Mouse (Mus musculus) hindbrain, embryonic 11.5 days (tissue): Measurements from ENCODE around the gene Mettl16. TPM values are rescaled to one million over a fixed set of nuclear protein-coding genes. Genes with fewer than 3 reads are reported as not detected.

Source experiments
- ATAC-seq: fragments of 200-750 bp; cut with Nextera tagmentation; 2 replicates; pipeline ENCODE4 v1.8.0; 2017; ENCODE audit warnings: mild to moderate bottlenecking, moderate TSS enrichment, moderate library complexity; ENCODE audit not compliant: low FRiP score
- DNase-seq: peaks from one replicate; pipeline ENCODE4 v3.0.0-alpha.2; 2015; ENCODE audit warnings: low spot score
- H3K27ac ChIP-seq: fragments of 300-500 bp; sonication (generic); 2 replicates; pipeline ENCODE4 v1.5.1; 2014; ENCODE audit warnings: mild to moderate bottlenecking, low read depth, low read length
- H3K27me3 ChIP-seq: fragments of 300-500 bp; sonication (generic); 2 replicates; pipeline ENCODE4 v1.6.1; 2014; ENCODE audit warnings: mild to moderate bottlenecking, low read length, moderate library complexity, mixed read lengths; ENCODE audit not compliant: control insufficient read depth, insufficient read depth
- H3K36me3 ChIP-seq: fragments of 300-500 bp; sonication (generic); 2 replicates; pipeline ENCODE4 v1.6.1; 2014; ENCODE audit warnings: mild to moderate bottlenecking, low read length, moderate library complexity, mixed read lengths; ENCODE audit not compliant: control insufficient read depth, insufficient read depth
- H3K4me1 ChIP-seq: fragments of 300-500 bp; sonication (generic); replicated peaks from 2 replicates; pipeline ENCODE4 v1.6.1; 2014; ENCODE audit warnings: low read length, mixed read lengths; ENCODE audit not compliant: control insufficient read depth, insufficient read depth
- H3K4me2 ChIP-seq: fragments of 300-500 bp; sonication (generic); replicated peaks from 2 replicates; pipeline ENCODE4 v1.6.1; 2014; ENCODE audit warnings: mild to moderate bottlenecking, low read depth, low read length
- H3K4me3 ChIP-seq: fragments of 300-500 bp; sonication (generic); 2 replicates; pipeline ENCODE4 v1.5.1; 2014; ENCODE audit warnings: low read depth, low read length
- H3K9ac ChIP-seq: fragments of 300-500 bp; sonication (generic); 2 replicates; pipeline ENCODE4 v1.6.1; 2014; ENCODE audit warnings: low read depth, low read length
- H3K9me3 ChIP-seq: fragments of 300-500 bp; sonication (generic); 2 replicates; pipeline ENCODE4 v1.6.1; 2016; ENCODE audit warnings: low read length; ENCODE audit not compliant: control insufficient read depth
- WGBS: fragments of 180-500 bp; shearing (Covaris S2); extraction: QIAGEN DNeasy Blood & Tissue Kit; methylation state at CpG from one replicate; pipeline ENCODE4 v1.1.7; 2014; 5-methylcytosine and 5-hydroxymethylcytosine counted together
- polyA plus RNA-seq: library from polyadenylated mRNA; unstranded; fragments of >200 nt; fragmentation: Nextera tagmentation; extraction: Ambion mirVana; gene quantifications from 2 replicates; pipeline ENCODE4 v1.2.1, GENCODE M21; 2014

The Mettl16 gene
- polyA plus RNA-seq, 1 experiment from 2014 or later = 45.0 TPM

DNA sequence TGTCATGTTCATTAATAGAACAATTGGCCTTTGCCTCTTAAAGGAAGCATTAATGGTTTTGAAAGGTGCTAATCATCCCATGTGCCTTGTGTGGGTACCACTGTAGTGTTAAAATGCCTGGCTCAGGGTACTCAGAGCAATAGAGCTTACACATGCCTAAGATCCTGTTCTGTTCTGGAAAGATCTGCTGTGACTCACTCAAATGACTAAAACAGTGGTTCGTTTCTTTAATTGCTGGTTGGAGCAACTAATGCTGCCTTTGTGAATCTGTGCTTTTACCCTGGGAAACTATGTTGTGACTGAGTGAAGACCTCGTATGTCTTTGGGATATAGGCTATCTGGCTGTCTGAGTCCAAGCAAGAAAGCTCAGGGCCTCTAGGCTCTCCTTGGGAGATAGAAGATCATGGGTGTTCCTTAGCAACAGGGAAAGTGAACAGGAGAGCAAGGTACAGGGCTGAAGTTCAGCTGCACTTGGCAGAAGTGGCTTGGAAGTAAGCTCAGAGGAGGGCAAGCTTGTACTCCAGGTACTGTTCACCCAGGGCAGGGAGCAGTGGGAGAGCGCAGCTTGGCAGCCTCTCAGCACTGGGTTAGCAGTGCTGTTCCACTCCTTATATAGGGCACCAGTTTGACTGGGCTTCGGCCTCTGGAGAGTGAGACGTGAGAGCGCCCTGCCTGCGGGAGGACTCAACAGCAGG lies 52.3 kb downstream of the Mettl16 start:
- H3K4me1 ChIP-seq = no peaks in the 10 kb centered on the region
- H3K4me3 ChIP-seq = no peak overlapping the region
- 82% methylated on average over 7 of the region's 7 CpGs for WGBS
- H3K9me3 ChIP-seq = no peaks in the 10 kb centered on the region
- H3K36me3 ChIP-seq = peaks cover 2% of the 10 kb centered on the region; the same call in 1 of the 2 replicates
- no peak overlapping the region for H3K27ac ChIP-seq
- no peak overlapping the region for H3K4me2 ChIP-seq
- ATAC-seq = no peak
- DNase-seq = no peak
- no peaks in the 10 kb centered on the region for H3K27me3 ChIP-seq
- no peak overlapping the region for H3K9ac ChIP-seq

DNA sequence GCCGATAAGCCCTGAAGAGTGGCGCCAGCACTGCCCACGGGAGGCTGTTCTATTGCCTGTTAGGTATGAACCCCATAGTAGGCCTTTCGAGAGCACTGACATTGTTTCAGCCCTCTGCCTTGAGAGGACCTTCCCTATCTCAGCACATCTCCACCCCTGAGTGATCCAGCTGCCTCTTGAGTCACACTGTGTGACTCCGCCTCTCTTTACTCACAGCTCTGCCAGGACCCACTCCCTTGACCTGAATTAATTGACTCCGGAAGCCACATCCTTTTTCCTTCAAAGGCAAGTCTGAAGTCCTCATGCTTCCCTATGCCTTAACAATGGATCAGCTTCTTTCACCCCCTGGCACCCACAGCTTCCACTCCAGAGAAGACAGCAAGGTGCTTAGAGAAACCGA lies 55.5 kb downstream of the Mettl16 start:
- H3K27ac ChIP-seq = no peak overlapping the region
- no peak overlapping the region for H3K4me2 ChIP-seq
- no peaks in the 10 kb centered on the region for H3K27me3 ChIP-seq
- H3K4me1 ChIP-seq = peaks cover 4% of the 10 kb centered on the region
- H3K36me3 ChIP-seq = no peaks in the 10 kb centered on the region
- no peak for DNase-seq
- no peaks in the 10 kb centered on the region for H3K9me3 ChIP-seq
- 79% methylated on average over 7 of the region's 7 CpGs for WGBS
- no peak for ATAC-seq
- H3K9ac ChIP-seq = no peak overlapping the region
- H3K4me3 ChIP-seq = no peak overlapping the region

DNA sequence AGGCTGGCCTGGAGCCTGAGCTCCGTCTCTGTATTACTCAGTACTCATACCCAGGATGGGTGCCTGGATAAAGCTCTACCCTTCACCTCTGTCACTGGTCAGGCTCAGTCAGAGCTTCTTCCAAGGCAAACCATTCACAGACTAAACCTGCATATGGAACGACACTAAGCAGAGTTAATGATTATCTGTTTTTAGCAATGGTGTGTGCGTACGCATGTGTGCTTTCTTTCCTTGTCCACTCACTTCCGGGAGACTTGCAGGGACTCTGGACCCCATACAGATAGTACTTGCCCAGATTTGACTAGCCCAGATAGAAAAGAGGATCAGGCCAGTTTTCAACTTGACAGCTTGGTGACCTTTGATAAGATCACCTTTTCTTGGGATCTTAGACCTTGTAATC lies 56.1 kb downstream of the Mettl16 start:
- Histone ChIP-seq H3K36me3 (no peaks in the 10 kb centered on the region), H3K9ac (no peak overlapping the region), H3K4me1 (peaks cover 4% of the 10 kb centered on the region), H3K4me3 (no peak overlapping the region), H3K9me3 (no peaks in the 10 kb centered on the region), H3K4me2 (no peak overlapping the region), H3K27ac (no peak overlapping the region), H3K27me3 (no peaks in the 10 kb centered on the region)
- WGBS = 87% methylated on average over 5 of the region's 5 CpGs
- DNase-seq = no peak
- ATAC-seq = no peak

DNA sequence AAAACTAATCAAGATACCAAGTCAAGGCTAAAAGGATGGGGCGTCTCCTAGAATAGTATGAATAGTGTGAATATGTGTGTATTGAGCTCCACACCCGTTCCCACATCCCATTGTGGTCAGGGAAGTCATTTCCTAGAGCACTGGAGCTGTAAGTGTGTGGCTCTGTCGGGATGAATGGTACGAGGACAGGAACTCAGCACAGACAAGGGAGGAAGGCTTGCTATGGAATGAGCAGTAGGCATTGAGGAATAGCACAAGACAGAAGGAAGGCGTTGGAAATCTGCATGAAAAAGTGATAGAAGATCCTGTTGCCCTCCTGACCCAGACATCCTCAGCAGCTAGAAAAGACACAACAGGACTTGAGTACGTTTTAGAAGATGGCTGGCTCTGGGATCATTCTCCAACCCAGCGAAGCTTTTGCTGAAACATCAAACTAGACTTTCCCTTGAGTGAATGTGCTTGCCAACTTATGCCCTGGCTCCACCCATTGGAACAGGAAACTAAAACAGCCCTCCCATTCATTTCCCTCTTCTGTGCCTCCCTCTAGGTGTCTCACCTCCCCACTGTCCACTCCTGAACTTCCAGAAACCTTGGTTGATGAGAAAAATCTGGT lies 57.3 kb downstream of the Mettl16 start:
- Histone ChIP-seq H3K4me2 (no peak overlapping the region), H3K4me1 (peaks cover 4% of the 10 kb centered on the region), H3K9ac (no peak overlapping the region), H3K4me3 (no peak overlapping the region), H3K27me3 (no peaks in the 10 kb centered on the region), H3K9me3 (no peaks in the 10 kb centered on the region), H3K36me3 (no peaks in the 10 kb centered on the region), H3K27ac (no peak overlapping the region)
- ATAC-seq = no peak
- DNase-seq = no peak
- 68% methylated on average over 7 of the region's 7 CpGs for WGBS

DNA sequence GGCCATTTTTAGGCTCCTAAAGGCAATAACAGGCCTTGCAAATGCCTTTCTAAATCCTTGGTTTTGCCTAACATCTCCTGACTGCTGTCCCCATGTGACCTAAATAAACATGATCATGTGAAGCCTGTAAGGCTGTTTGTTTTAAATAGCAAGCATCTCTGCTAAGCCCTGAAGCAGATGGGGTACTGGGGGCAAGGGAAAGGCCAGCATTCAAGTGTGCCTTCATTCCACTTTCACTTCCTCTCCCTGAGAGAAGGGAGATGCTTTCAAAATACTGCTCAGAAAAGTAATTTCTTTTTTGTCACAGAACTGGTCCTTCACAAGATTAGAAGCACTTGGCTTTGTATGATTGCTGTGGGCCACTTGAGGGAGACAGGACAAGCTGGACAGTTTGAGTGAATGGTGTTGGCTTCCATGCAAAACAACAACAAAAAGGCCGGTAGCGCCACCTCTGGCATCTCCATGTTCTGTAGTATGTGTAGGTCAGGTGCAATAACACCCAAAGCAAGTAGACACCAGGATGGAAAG lies 57.8 kb downstream of the Mettl16 start:
- Histone ChIP-seq H3K4me1 (peaks cover 10% of the 10 kb centered on the region), H3K27ac (no peak overlapping the region), H3K27me3 (no peaks in the 10 kb centered on the region), H3K9me3 (no peaks in the 10 kb centered on the region), H3K4me2 (no peak overlapping the region), H3K36me3 (no peaks in the 10 kb centered on the region), H3K9ac (no peak overlapping the region), H3K4me3 (no peak overlapping the region)
- 25% methylated on average over 2 of the region's 2 CpGs for WGBS
- ATAC-seq = no peak
- DNase-seq = no peak

DNA sequence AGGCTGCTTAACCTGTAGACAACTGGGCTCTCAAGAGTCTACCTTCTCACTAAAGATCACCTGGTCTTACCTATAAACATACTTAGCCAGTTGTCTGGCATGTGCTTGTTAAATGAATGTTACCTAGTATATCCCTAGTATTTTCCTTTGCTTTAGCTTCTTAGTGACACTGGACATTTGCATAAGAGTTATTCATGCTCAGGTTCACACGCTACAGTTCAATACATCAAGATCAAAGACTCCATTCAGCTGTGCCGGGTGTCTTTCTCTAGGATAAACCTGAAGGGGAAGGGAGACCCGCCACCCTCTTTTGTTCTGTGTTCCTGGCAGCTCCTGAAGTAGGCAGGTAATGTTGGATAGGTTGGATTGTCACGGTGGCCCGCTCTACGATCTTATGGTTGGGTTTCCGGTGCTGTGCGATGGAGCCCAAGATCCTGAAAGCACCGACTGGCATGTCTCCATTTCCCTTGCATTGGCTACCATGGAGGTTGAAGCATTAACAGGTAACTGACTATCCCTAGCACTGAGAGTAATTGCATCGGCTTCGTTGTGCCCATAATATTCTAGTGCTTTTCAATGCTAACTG lies 58.4 kb downstream of the Mettl16 start:
- Histone ChIP-seq H3K9ac (peak overlapping the region; percentile 40), H3K27ac (peak overlapping the region; percentile 89; the same call in 1 of the 2 replicates), H3K4me3 (peak overlapping the region; percentile 74), H3K4me2 (peak overlapping the region; percentile 58), H3K27me3 (no peaks in the 10 kb centered on the region), H3K4me1 (peaks cover 13% of the 10 kb centered on the region), H3K36me3 (no peaks in the 10 kb centered on the region), H3K9me3 (no peaks in the 10 kb centered on the region)
- 10% methylated on average over 11 of the region's 11 CpGs for WGBS
- DNase-seq (no peak), ATAC-seq (no peak)

DNA sequence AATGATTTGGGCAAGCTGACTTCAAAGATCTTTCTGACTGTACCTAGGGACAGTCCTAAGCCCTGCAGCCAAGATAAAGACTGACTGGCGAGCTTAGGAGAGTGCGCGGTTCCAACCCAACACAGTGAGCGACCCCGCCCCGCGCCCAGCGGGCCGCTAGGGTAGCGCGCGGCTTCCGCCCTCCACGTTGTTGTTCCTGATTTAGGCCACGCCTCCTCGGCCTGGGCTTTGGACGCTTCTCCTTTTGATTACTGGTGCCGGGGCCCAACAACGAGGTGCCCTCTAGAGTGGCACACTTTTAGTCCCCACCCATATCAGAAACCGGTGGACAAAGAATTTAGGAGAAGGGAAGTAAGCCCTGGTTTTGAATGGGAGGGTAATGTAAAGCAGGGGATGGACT lies 59.2 kb downstream of the Mettl16 start:
- Histone ChIP-seq H3K36me3 (no peaks in the 10 kb centered on the region), H3K4me3 (peak overlapping the region; percentile 74), H3K4me2 (peak overlapping the region; percentile 58), H3K4me1 (peaks cover 13% of the 10 kb centered on the region), H3K9ac (peak overlapping the region; percentile 40), H3K27me3 (no peaks in the 10 kb centered on the region), H3K9me3 (no peaks in the 10 kb centered on the region), H3K27ac (peak overlapping the region; percentile 89)
- under 1% methylated on average over 20 of the region's 20 CpGs for WGBS
- peak; percentile 88 for DNase-seq
- peak; percentile 57 for ATAC-seq

DNA sequence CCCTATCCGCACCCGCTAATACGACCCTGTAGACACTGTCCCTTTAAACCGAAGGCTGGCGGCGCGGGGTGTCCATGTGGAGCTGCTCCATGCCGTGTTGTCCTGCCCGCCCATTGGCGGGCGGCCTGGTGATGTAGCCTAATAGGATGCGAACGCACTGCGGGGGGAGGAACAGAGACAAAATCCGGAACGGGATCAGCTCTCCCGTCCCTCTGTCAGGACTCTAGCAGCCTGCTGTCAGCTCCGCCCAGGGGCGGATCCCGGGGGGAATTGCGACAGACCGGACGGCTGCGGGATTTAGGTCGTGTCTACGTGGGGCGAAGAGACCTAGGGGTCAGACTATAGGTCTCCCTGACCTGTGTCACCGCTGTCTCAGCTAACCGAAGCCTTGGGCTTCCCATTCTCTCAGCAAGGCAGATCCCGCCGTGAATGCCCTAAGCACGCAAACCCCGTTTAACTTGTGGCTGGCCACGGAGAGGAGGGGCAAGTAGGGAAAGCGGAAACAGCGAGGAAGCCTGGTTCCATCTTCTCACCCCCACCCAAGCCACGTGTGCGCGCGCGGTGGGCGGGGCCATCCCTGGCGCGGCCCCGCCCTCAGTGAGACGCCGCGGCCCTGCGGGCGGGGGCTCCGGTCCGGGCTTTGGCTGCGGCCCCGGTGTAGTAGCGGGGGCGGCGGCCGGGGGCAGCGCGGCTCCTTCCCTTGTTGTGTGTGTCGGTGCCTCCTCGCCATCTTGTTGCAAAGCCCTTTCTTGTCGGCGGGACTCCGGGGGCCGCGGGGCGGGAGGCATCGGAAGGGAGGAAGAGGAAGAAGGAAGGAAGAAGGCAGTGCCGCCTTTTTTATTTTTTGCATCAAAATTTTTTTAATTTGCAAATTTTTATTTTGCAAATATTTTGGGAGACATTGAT lies 59.9 kb downstream of the Mettl16 start, which contains the start of gene Mnt:
Gene Mnt (plus strand): TSS at position 665 of the 906 bp plus-strand sequence.
- Histone ChIP-seq H3K27ac (peak within 1 kb of the TSS; percentile 89), H3K4me1 (peaks cover 13% of the 10 kb centered on the region), H3K4me3 (peak within 1 kb of the TSS; percentile 74), H3K36me3 (no peaks in the 10 kb centered on the region), H3K4me2 (peak within 1 kb of the TSS; percentile 58), H3K27me3 (no peaks in the 10 kb centered on the region), H3K9ac (peak within 1 kb of the TSS; percentile 72), H3K9me3 (no peaks in the 10 kb centered on the region)
- DNase-seq = peak; percentile 97
- peak; percentile 93 for ATAC-seq
- under 1% methylated on average over 69 of the region's 70 CpGs for WGBS
